Mouse (Mus musculus) testis, adult 2 months (tissue): Measurements from ENCODE around the gene Muc4.

Experiments
- CTCF ChIP-seq: fragments of 200-500 bp; IDR thresholded peaks from 2 replicates; pipeline ENCODE4 v1.5.1; 2012; ENCODE audit warnings: low read depth, mild to moderate bottlenecking, inconsistent platforms, low read length, moderate library complexity; ENCODE audit not compliant: control insufficient read depth, insufficient read depth, insufficient replicate concordance
- POLR2A ChIP-seq: fragments of 200-500 bp; IDR thresholded peaks from 2 replicates; pipeline ENCODE4 v1.6.1; 2012; ENCODE audit warnings: low read depth, mild to moderate bottlenecking, inconsistent platforms, low read length, moderate library complexity; ENCODE audit not compliant: control insufficient read depth

GRCm38 (mm10) chr16:32790056-32790455 is 54.4 kb downstream of the Muc4 start:
- no peak for TF ChIP-seq POLR2A
- TF ChIP-seq CTCF: no peak
